Mouse (Mus musculus) stomach, postnatal 0 days (tissue): ENCODE data around the gene B3gnt8.

Experiments used
- CTCF ChIP-seq: IDR thresholded peaks from 2 replicates; pipeline ENCODE4 v1.5.1; 2016; ENCODE audit warnings: antibody characterized with exemption, low read depth, mild to moderate bottlenecking, moderate library complexity
- EP300 ChIP-seq: optimal IDR thresholded peaks from 2 replicates; pipeline ENCODE3; 2016; ENCODE audit warnings: antibody characterized with exemption

DNA sequence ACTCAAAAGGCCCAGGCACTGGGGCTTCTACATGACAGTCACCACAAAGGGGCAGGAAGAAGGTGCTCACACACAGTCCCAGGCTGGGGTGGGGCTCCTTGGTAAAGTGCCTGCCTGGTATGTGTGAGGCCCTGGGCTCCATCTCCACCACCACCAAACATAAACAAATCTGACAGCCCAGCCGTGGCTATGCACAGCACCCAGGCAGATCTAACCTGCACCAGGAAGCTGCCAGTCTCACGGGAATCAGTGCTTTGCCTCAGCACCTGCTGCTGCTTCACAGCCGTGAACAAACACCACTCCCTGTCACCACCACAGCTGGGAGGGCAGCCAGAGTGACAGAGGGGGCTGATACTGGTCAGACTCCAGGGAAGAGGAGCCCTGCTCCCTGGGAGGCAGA is 9.9 kb downstream of the B3gnt8 start:
- TF ChIP-seq CTCF (no peak), EP300 (no peak)
